Mouse (Mus musculus) left cerebral cortex, postnatal 10 days (tissue): Measurements from ENCODE around the gene Hk2. TPM values are rescaled to one million over a fixed set of nuclear protein-coding genes. Genes with fewer than 3 reads are reported as not detected.
A peak's percentile ranks its signal among the peaks of the same experiment; 100 is the strongest.

Experiments used
- DNase-seq, 2 experiments: peaks; one replicate each; pipeline ENCODE4 v3.0.0; 2021 to 2022; ENCODE audit warnings: low spot score in 2 of 2, mixed read lengths in 1 of 2; ENCODE audit errors: extremely low spot score in 1 of 2
- intact Hi-C: fragments of 180-260 bp; cut with DNase I; formaldehyde crosslinking; loops from one replicate; pipeline ENCODE4 v1.15.1; 2025
- total RNA-seq, 2 experiments: library from RNA; stranded (reverse); gene quantifications; 2 replicates each; pipeline ENCODE4 v1.2.3; 2021

The Hk2 gene
- total RNA-seq, 2 experiments from 2014 or later: 3.6 to 4.5 TPM

DNA sequence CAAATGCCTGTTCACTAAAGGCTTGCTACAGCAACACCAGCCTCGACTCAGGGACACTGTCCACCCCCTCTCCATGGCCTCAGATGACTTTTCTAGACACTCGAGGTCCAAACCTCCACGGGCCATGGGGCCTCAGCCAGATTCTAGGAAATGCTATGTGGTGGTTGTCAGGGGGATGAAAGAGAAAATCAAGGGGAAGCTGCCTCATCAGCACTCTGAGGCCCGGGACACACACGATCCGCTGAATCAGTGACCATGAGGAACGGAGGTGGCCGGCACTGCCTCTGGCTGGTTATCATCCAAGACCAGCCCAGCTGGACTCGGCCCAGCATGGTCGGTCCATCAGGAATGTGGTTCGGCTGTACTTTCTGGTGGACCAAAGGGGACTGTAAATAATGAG, 23.2 kb downstream of the Hk2 start:
- peak in 1 of 2 experiments; percentile 63 for DNase-seq
- intact Hi-C loops: no loop called here

GRCm38 (mm10) chr6:82750063-82750462, 24.2 kb downstream of the Hk2 start:
- intact Hi-C loops: no loop called here
- no peak for DNase-seq

DNA sequence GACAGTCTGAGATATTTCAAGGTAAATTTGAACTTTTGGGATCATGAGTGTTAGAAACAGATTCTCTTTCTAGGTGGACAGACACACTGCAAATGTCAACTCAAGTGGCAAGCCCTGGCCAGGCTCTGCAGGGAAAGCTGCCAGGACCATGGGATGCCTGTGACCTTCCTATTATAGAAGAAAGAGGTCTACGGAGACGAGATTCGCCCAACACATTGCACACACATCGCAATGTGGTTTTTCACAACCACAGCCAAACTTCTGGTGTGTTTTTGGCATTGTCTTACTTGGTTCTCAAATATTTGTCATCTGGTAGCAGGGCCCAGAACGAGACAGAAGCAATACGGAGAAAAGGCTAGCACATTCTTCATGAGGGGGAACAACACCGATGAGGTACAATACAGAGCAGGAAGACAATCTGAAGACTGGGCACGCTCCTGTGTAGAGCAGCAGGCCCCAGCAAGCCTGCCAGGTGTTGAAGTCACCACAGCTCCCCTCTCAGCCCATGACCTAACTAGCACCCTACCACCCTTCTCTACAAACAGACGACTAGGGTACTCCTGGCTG, 26.1 kb downstream of the Hk2 start:
- DNase-seq: no peak
- intact Hi-C loops: no loop called here

DNA sequence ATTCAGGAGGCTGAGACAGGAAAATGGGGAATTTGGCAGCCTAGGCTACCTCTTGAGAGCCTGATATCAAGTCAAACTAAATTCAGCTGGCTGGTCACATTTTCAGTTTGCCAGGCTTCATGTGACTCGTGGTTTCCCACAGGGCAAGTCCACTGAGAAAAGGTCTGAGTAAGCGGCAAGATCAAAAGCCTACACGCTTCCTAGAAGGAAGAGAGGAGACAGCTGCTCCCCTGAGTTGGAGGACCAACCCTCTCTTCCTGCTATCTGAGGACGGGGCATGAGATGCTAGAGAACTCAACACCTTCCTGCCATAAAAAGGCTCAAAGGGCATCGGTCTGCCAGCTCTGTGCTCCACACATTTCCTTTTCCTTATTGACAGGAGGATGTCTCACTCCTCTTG, 27.2 kb downstream of the Hk2 start:
- intact Hi-C loops: no loop called here
- DNase-seq: no peak

- intact Hi-C loops: no loop called here
- no peak for DNase-seq
Observed at GRCm38 (mm10) chr6:82744553-82744952, 29.7 kb downstream of the Hk2 start.

GRCm38 (mm10) chr6:82741518-82741880, 32.8 kb downstream of the Hk2 start:
- intact Hi-C loops: loop anchor here (2.0 kb wide), 2 partner anchors 139 to 229 kb away; no protein-coding TSS in a partner anchor

DNA sequence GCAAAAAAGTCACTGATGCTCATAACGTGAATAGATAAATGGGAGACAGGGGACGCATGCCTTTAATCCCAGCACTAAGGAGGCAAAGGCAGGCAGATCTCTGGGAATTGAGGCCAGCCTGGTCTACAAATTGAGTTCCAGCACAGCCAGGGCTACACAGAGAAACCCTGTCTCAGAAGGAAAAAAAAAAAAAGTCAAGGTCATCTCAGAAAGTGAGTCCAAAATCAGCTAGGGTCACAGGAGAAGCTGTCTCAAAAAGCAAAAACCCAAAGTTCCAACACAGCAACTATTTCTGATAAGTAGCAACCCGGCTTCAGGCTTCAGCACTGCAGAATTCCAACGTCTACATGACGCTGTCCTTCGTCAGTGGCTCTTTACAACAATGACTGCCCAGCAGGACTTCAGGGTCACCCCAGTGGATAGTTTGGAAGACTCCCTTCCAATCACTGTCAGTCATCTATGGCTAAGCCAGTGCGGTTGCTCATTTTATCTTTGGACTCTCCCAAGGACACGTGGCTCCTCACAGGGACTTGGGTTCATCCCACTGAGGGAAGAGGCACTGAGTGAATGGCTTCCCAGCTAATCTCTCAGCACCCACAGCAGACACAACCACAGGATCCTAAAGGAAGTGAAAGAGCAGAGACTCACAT, 33.3 kb downstream of the Hk2 start:
- intact Hi-C loops: loop anchor here (2.0 kb wide), 2 partner anchors 140 to 230 kb away; no protein-coding TSS in a partner anchor
- no peak for DNase-seq

More at GRCm38 (mm10) chr6:82741518-82741880, 32.8 kb downstream of the Hk2 start:
- no peak for DNase-seq

DNA sequence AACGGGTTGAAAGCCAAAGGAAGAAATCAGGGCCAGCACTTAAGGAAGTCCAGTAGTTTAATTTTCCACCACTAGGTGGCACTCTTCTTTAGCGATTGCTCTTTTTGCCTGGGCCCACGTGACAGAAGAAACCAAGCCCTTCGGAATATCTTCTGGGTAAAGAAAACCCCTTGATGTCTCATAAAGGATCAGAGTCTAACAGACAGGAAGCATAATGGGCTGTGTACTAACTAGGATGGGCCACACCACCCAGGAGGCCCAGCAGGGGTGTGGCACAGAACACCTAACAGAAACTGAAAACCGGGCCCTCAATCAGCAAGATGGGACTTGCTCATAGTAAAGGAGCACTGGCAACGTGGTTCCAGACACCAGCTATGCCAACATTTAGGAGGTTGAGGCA, 34.0 kb downstream of the Hk2 start:
- intact Hi-C loops: loop anchor here (2.0 kb wide), 2 partner anchors 141 to 231 kb away; no protein-coding TSS in a partner anchor
- DNase-seq: peak; percentile 36 to 61

GRCm38 (mm10) chr6:82737634-82738540, 36.4 kb downstream of the Hk2 start:
- no peak for DNase-seq
- intact Hi-C loops: loop anchor here (10.0 kb wide), 1 partner anchor 763 kb away; no protein-coding TSS in a partner anchor

- intact Hi-C loops: loop anchor here (10.0 kb wide), 1 partner anchor 762 kb away; no protein-coding TSS in a partner anchor
Observed at GRCm38 (mm10) chr6:82736626-82737600, 37.3 kb downstream of the Hk2 start.

GRCm38 (mm10) chr6:82735347-82735746, 38.9 kb downstream of the Hk2 start:
- DNase-seq: peak; percentile 31 to 33
- intact Hi-C loops: loop anchor here (10.0 kb wide), 1 partner anchor 761 kb away; no protein-coding TSS in a partner anchor

More at GRCm38 (mm10) chr6:82736626-82737600, 37.3 kb downstream of the Hk2 start:
- DNase-seq: peak in 1 of 2 experiments; percentile 29

- no peak for DNase-seq
- intact Hi-C loops: no loop called here
Observed at GRCm38 (mm10) chr6:82728635-82729034, 45.6 kb downstream of the Hk2 start.

DNA sequence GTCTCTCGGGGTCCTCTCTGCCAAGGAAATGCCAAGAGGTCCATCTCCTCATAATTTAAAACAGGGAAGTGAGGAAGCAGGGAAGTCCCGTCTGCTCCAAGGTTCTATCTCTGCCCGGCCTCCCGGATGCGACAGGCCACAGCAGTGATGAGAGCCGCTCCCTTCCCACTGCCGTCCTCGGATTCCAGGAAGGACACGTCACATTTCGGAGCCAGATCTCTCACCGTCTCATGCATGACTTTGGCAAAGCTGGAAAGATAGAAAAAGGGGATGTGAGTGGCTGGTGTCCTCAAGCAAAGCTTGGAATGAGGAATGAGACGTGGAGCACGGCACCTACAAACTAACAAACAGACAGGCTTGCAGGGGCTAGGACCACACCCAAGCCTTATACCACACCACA, 47.0 kb downstream of the Hk2 start:
- no peak for DNase-seq
- intact Hi-C loops: no loop called here

DNA sequence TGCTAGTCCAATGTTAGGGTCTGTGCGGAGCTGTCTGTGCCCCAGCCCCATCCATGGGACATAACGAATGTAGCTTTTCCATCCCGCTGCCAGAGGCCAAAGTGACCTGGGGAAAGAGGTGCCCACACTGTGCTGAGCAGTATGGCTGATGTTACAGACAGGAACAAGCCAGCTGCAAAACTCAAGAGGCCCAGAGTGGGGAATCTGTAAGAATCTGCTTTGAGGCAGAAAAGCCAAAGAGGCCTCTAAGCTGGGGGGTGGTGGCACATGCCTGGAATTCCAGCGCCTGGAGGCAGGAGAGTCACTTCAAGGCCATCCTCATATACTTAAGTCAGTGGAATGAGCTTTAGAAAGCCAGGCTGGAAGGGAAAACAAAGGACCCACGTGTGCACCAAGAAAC, 50.9 kb downstream of the Hk2 start:
- peak in 1 of 2 experiments; percentile 35 for DNase-seq
- intact Hi-C loops: no loop called here

GRCm38 (mm10) chr6:82716126-82716525, 58.1 kb downstream of the Hk2 start:
- intact Hi-C loops: no loop called here

DNA sequence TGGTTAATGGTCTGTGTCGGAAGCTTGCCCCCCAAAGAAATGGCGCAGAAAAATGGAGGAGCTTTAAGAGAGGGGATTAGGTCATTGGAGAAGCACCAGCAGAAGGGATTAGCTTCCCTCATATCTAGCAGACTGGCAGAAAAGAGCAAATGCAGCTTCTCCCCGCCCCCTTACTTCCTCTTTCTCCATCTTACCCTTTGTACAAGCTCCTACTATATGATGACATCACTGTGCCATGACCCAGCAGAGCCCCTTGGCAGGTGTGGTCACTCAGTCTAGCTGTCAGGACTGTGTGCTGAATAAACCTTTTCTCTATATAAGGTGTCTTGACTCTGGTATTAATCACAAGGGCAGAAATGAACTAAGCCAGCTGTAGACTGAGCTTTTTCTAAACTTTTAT, 58.6 kb downstream of the Hk2 start:
- intact Hi-C loops: no loop called here

More at GRCm38 (mm10) chr6:82716126-82716525, 58.1 kb downstream of the Hk2 start:
- no peak for DNase-seq

DNA sequence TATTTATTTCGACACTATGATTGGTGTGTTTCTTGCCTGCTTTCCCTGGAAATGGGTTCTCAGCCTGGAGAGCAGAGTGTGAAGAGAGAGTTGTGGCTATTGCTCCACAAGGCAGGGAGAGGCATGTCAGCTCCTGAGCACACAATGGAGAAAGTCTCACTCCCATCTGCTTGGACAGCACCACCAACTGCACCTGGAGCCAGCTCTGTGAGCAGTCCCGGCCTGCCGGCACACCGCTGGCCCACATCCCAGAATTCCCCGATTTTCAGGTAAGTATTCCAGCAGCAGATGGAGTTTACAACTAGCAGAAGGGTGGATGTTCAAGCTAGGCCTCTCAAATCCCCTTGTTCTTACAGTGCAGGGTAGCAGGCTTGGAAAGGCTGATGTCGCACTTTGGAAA, 59.0 kb downstream of the Hk2 start:
- intact Hi-C loops: no loop called here
- DNase-seq: no peak

More for the DNA sequence above, 58.6 kb downstream of the Hk2 start:
- no peak for DNase-seq

- DNase-seq: no peak
- intact Hi-C loops: no loop called here
Observed at GRCm38 (mm10) chr6:82714841-82715240, 59.4 kb downstream of the Hk2 start.
